Mouse (Mus musculus): ENCODE data around the gene Dnaja3.

- TF ChIP-seq POLR2A (IDR thresholded peaks at IDR 0.05; ENCODE audit: extremely low read depth, insufficient read depth, low read length) (no peak), CTCF (IDR thresholded peaks at IDR 0.05; ENCODE audit: extremely low read depth, insufficient read depth, low read length) (no peak)
These were observed 19.0 kb downstream of the Dnaja3 start for GRCm38 (mm10) chr16:4658781-4659245.
